Mouse (Mus musculus) cerebellum, postnatal 36 days (tissue): ENCODE measurements around the gene Gm28305.

Experiments used
- DNase-seq, 2 experiments: peaks; one replicate each; pipeline ENCODE4 v3.0.0; 2021 to 2022; ENCODE audit warnings: mixed read lengths in 2 of 2

Gm28305 gene

GRCm38 (mm10) chr9:104070863-104071604, 30.6 kb downstream of the Gm28305 start:
- no peak for DNase-seq

GRCm38 (mm10) chr9:104075808-104076207, 35.3 kb downstream of the Gm28305 start:
- DNase-seq = no peak

- no peak for DNase-seq
These were observed 38.3 kb downstream of the Gm28305 start for GRCm38 (mm10) chr9:104078780-104079179.

- DNase-seq = peak; percentile 21 to 23
These were observed 38.9 kb downstream of the Gm28305 start for GRCm38 (mm10) chr9:104079379-104079778.

- no peak for DNase-seq
These were observed 39.6 kb downstream of the Gm28305 start for GRCm38 (mm10) chr9:104080038-104080437.

GRCm38 (mm10) chr9:104085730-104086429, 45.4 kb downstream of the Gm28305 start:
- no peak for DNase-seq

- no peak for DNase-seq
These were observed 48.1 kb downstream of the Gm28305 start for GRCm38 (mm10) chr9:104088555-104088954.

- no peak for DNase-seq
These were observed 52.5 kb downstream of the Gm28305 start for GRCm38 (mm10) chr9:104092945-104093344.

GRCm38 (mm10) chr9:104098256-104098655, 57.8 kb downstream of the Gm28305 start:
- no peak for DNase-seq

GRCm38 (mm10) chr9:104099060-104099459, 58.6 kb downstream of the Gm28305 start:
- DNase-seq = no peak

GRCm38 (mm10) chr9:104100822-104101221, 60.4 kb downstream of the Gm28305 start:
- DNase-seq = no peak

GRCm38 (mm10) chr9:104101458-104101857, 61.0 kb downstream of the Gm28305 start:
- no peak for DNase-seq

- DNase-seq = no peak
These were observed 61.8 kb downstream of the Gm28305 start for GRCm38 (mm10) chr9:104102301-104102700.

GRCm38 (mm10) chr9:104102901-104103300, 62.4 kb downstream of the Gm28305 start:
- DNase-seq = no peak

- DNase-seq = no peak
These were observed 64.5 kb downstream of the Gm28305 start for GRCm38 (mm10) chr9:104104986-104105385.

- no peak for DNase-seq
These were observed 66.5 kb downstream of the Gm28305 start for GRCm38 (mm10) chr9:104106930-104107329.

- no peak for DNase-seq
These were observed 67.0 kb downstream of the Gm28305 start for GRCm38 (mm10) chr9:104107482-104107881.

GRCm38 (mm10) chr9:104108571-104109143, 68.2 kb downstream of the Gm28305 start:
- DNase-seq = no peak

GRCm38 (mm10) chr9:104109151-104109550, 68.7 kb downstream of the Gm28305 start:
- DNase-seq = no peak

GRCm38 (mm10) chr9:104123101-104123500, 82.6 kb downstream of the Gm28305 start:
- DNase-seq = no peak

GRCm38 (mm10) chr9:104123622-104124021, 83.2 kb downstream of the Gm28305 start:
- DNase-seq = no peak
